Comparison of ENCODE assay signal across 8 mouse cellular contexts in genomic region chr6:120193174-120193573, GRCm38 (mm10).
A peak's percentile ranks its signal among the peaks of the same experiment; 100 is the strongest.
DNase-seq lines count a peak whose midpoint lies in the region; TF ChIP-seq lines count a peak whose summit lies in the region.

No protein-coding gene starts in this region.

- TF ChIP-seq POLR2A in olfactory bulb, adult 2 months (IDR thresholded peaks at IDR 0.05; ENCODE audit: insufficient read depth, low read depth, low read length) = no peak
- TF ChIP-seq POLR2A in thymus, adult 2 months (IDR thresholded peaks at IDR 0.05; ENCODE audit: control insufficient read depth, extremely low read depth, insufficient read depth, low read length, poor library complexity) = no peak

- H3K36me3 ChIP-seq in thymus, adult 2 months (ENCODE audit: control insufficient read depth, insufficient read depth, low read length) = no peaks in the 10 kb centered on the region

- WGBS in olfactory bulb, adult 2 months = 18% methylated on average over 5 of the region's 5 CpGs
- WGBS in thymus, adult 2 months = 1% methylated on average over 5 of the region's 5 CpGs

- peak; percentile 76 for TF ChIP-seq CTCF in olfactory bulb, adult 2 months (IDR thresholded peaks at IDR 0.05; ENCODE audit: insufficient read depth, low read depth, low read length)
- no peak for TF ChIP-seq CTCF in thymus, adult 2 months (IDR thresholded peaks at IDR 0.05; ENCODE audit: borderline replicate concordance, control insufficient read depth, extremely low read depth, insufficient read depth, low read length, poor library complexity)

- H3K27me3 ChIP-seq in thymus, adult 2 months (ENCODE audit: control insufficient read depth, insufficient read depth, low read length) = no peaks in the 10 kb centered on the region

- no peak overlapping the region for H3K27ac ChIP-seq in olfactory bulb, adult 2 months (ENCODE audit: insufficient read depth, low read depth, low read length)
- H3K27ac ChIP-seq in thymus, adult 2 months (ENCODE audit: control insufficient read depth, insufficient read depth, low read length) = no peak overlapping the region

- no peak overlapping the region for H3K4me3 ChIP-seq in olfactory bulb, adult 2 months (ENCODE audit: insufficient read depth, low read depth, low read length)
- H3K4me3 ChIP-seq in thymus, adult 2 months (ENCODE audit: control insufficient read depth, insufficient read depth, low read length) = no peak overlapping the region

- H3K4me1 ChIP-seq in olfactory bulb, adult 2 months (ENCODE audit: control insufficient read depth, insufficient read depth, low read length) = peaks cover 20% of the 10 kb centered on the region
- peaks cover 26% of the 10 kb centered on the region for H3K4me1 ChIP-seq in thymus, adult 2 months (replicated peaks; ENCODE audit: control insufficient read depth, insufficient read depth, low read length)

- DNase-seq in 416B (ENCODE audit: low read depth) = peak; percentile 95
- peak; percentile 93 for DNase-seq in MN1 (ENCODE audit: low spot score)
- DNase-seq in cerebellum, adult 9-10 months = peak; percentile 72
- peak; percentile 80 to 82 for DNase-seq in gastrocnemius, adult 8-10 months (ENCODE audit: low spot score in 2 of 2)
- peak; percentile 71 to 88 for DNase-seq in kidney, adult 8-10 months
- peak; percentile 89 for DNase-seq in liver
- peak; percentile 89 for DNase-seq in thymus, adult 2 months
